Mouse (Mus musculus): ENCODE measurements at regions not wholly inside any gene's neighbourhood (a gene's known extent, or its start where the extent isn't known, plus 50 kb on each side); places are given as distances from the start of the nearest gene placed in this dataset.

- H3K27ac ChIP-seq: no peak overlapping the region
- no peak overlapping the region for H3K4me3 ChIP-seq
- 91% methylated on average over 3 of the region's 3 CpGs for WGBS
- no peaks in the 10 kb centered on the region for H3K36me3 ChIP-seq
- H3K9me3 ChIP-seq: 0 out of 2 replicates have a peak, but pooled peaks cover 4% of the 10 kb centered on the region
- ATAC-seq (ENCODE audit: low FRiP score, low read depth): no peak
- H3K4me2 ChIP-seq (replicated peaks): no peak overlapping the region
- no peaks in the 10 kb centered on the region for H3K4me1 ChIP-seq
- H3K27me3 ChIP-seq: no peaks in the 10 kb centered on the region
- no peak overlapping the region for H3K9ac ChIP-seq
Measured at GRCm38 (mm10) chr8:79508597-79508996, 109.3 kb upstream of the Smad1 start.

DNA sequence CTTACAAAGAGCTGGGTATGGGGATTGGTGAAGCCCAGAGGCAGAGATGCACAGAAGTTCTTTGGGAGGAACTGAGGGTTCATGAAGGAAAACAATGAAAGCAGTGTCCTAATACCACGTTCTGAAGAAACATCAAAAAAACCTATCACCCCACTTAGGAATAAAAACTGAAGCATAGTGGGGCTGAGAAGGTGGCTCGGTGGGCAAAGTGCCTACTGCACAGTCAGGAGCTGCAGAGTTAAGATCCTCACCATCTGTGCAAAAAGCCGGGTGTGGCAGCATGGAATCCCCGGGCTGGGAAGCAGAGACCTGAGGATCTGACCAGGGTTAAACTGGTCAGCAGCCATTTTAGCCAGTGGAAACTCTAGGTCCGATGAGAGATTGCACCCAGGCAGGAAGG is 106.1 kb upstream of the Smad1 start:
- Histone ChIP-seq H3K27me3 (no peaks in the 10 kb centered on the region), H3K9ac (no peak overlapping the region), H3K36me3 (no peaks in the 10 kb centered on the region), H3K9me3 (no peaks in the 10 kb centered on the region), H3K4me3 (no peak overlapping the region), H3K4me2 (replicated peaks) (no peak overlapping the region), H3K27ac (no peak overlapping the region), H3K4me1 (no peaks in the 10 kb centered on the region)
- no peak for ATAC-seq (ENCODE audit: low FRiP score, low read depth)
- 73% methylated on average over 5 of the region's 5 CpGs for WGBS

- H3K27ac ChIP-seq: no peak overlapping the region
- WGBS: 93% methylated on average over 2 of the region's 2 CpGs
- H3K4me3 ChIP-seq: no peak overlapping the region
- H3K4me1 ChIP-seq: peaks cover 5% of the 10 kb centered on the region; the same call in 1 of the 2 replicates
- ATAC-seq (ENCODE audit: low FRiP score, low read depth): no peak
- H3K9me3 ChIP-seq: no peaks in the 10 kb centered on the region
- no peaks in the 10 kb centered on the region for H3K27me3 ChIP-seq
- no peaks in the 10 kb centered on the region for H3K36me3 ChIP-seq
- H3K9ac ChIP-seq: no peak overlapping the region
- H3K4me2 ChIP-seq (replicated peaks): no peak overlapping the region
Measured at GRCm38 (mm10) chr8:79503906-79504305, 104.6 kb upstream of the Smad1 start.

GRCm38 (mm10) chr8:79502062-79502461 is 102.7 kb upstream of the Smad1 start:
- no peak overlapping the region for H3K4me3 ChIP-seq
- no peak for ATAC-seq (ENCODE audit: low FRiP score, low read depth)
- H3K27ac ChIP-seq: no peak overlapping the region
- H3K36me3 ChIP-seq: no peaks in the 10 kb centered on the region
- peaks cover 15% of the 10 kb centered on the region for H3K4me1 ChIP-seq
- H3K27me3 ChIP-seq: no peaks in the 10 kb centered on the region
- no peaks in the 10 kb centered on the region for H3K9me3 ChIP-seq
- H3K4me2 ChIP-seq (replicated peaks): no peak overlapping the region
- H3K9ac ChIP-seq: no peak overlapping the region
- 82% methylated on average over 4 of the region's 4 CpGs for WGBS

GRCm38 (mm10) chr8:79501238-79501637 is 101.9 kb upstream of the Smad1 start:
- Histone ChIP-seq H3K4me1 (peaks cover 15% of the 10 kb centered on the region), H3K27ac (no peak overlapping the region), H3K36me3 (no peaks in the 10 kb centered on the region), H3K27me3 (no peaks in the 10 kb centered on the region), H3K4me2 (replicated peaks) (no peak overlapping the region), H3K4me3 (no peak overlapping the region), H3K9me3 (no peaks in the 10 kb centered on the region), H3K9ac (no peak overlapping the region)
- ATAC-seq (ENCODE audit: low FRiP score, low read depth): no peak
- 85% methylated on average over 11 of the region's 11 CpGs for WGBS

DNA sequence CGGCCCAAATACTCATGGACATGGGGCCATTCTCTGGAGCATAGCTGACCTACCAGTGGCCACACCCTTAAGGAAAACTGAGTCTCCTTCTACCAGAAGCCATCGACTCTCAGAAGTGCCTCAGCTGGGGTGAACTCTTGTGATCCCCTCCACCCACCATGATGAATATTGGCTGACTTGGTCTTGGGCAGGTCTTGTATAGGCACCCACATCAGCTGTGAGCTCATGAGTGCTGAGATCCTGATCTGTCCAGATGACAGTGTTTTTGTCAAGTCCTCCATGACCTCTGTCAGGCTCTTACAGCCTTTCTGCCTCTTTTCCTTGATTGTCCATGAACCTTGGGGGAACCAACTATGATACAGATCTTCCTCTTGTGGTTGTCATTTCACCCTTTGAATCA is 99.9 kb upstream of the Smad1 start:
- WGBS: 92% methylated on average over 2 of the region's 2 CpGs
- Histone ChIP-seq H3K9me3 (no peaks in the 10 kb centered on the region), H3K27ac (no peak overlapping the region), H3K36me3 (no peaks in the 10 kb centered on the region), H3K4me3 (no peak overlapping the region), H3K4me2 (replicated peaks) (no peak overlapping the region), H3K9ac (no peak overlapping the region), H3K4me1 (peaks cover 15% of the 10 kb centered on the region), H3K27me3 (no peaks in the 10 kb centered on the region)
- no peak for ATAC-seq (ENCODE audit: low FRiP score, low read depth)

GRCm38 (mm10) chr8:79498611-79499010 is 99.3 kb upstream of the Smad1 start:
- H3K27ac ChIP-seq: no peak overlapping the region; the same call in 1 of the 2 replicates
- H3K36me3 ChIP-seq: no peaks in the 10 kb centered on the region
- H3K4me2 ChIP-seq (replicated peaks): no peak overlapping the region
- H3K9me3 ChIP-seq: no peaks in the 10 kb centered on the region
- 74% methylated on average over 2 of the region's 2 CpGs for whole genome bisulfite sequencing
- H3K4me3 ChIP-seq: no peak overlapping the region
- H3K9ac ChIP-seq: no peak overlapping the region
- H3K27me3 ChIP-seq: no peaks in the 10 kb centered on the region
- peaks cover 15% of the 10 kb centered on the region for H3K4me1 ChIP-seq
- ATAC-seq (ENCODE audit: low FRiP score, low read depth): peak; percentile 67

DNA sequence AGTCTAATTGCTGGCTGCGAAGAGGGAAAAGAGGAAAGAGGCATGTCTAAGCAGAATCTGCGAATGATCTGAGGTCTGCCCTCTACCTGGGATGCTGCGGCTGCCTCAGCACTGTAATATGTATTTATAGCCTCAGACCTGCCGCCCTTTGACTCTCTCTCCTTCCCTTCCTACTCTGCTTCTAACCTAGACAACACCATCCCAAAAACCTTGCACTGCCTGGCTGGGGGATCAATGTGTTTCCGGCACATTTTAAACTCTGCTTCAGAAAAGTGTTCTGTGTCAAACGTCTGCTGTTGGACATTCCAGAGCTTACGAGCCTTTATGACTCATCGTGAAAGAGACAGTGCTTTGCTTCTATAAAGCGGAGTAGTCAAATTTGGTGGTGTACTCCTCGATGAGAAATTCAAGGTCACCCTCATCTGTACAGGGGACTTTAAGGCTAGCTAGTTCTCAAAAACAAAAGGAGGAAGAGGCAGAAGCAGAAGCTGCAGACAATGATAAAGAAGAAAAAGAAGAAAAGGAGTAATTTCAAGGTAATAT is 91.9 kb upstream of the Smad1 start:
- no peaks in the 10 kb centered on the region for H3K36me3 ChIP-seq
- H3K27ac ChIP-seq: no peak overlapping the region
- H3K4me2 ChIP-seq (replicated peaks): no peak overlapping the region
- ATAC-seq (ENCODE audit: low FRiP score, low read depth): no peak
- peaks cover 18% of the 10 kb centered on the region for H3K4me1 ChIP-seq
- no peaks in the 10 kb centered on the region for H3K9me3 ChIP-seq
- 43% methylated on average over 10 of the region's 10 CpGs for WGBS
- no peak overlapping the region for H3K9ac ChIP-seq
- H3K4me3 ChIP-seq: no peak overlapping the region
- H3K27me3 ChIP-seq: no peaks in the 10 kb centered on the region

DNA sequence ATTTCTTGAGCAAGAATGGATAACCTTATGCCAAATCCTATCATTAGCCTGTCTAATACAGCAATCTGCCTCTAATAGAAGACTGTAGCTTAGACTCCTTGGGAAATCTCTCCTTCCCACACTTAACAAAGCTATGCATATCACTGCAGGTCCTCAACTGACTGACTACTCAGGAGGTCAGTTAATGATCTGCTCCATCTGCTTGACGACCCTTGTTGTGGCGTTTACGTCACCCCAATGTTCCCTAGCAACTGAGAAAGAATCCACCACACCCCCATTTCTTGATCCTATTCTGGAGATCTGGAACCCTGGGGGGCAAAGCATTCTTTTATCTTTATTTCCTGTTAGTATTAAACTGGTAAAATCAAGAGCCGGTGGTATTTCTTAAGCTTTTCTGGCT is 91.4 kb upstream of the Smad1 start:
- H3K9me3 ChIP-seq: no peaks in the 10 kb centered on the region
- 50% methylated on average over 4 of the region's 4 CpGs for WGBS

GRCm38 (mm10) chr8:79488861-79489260 is 89.5 kb upstream of the Smad1 start:
- no peak overlapping the region for H3K27ac ChIP-seq
- ATAC-seq (ENCODE audit: low FRiP score, low read depth): no peak
- no peaks in the 10 kb centered on the region for H3K27me3 ChIP-seq
- H3K4me3 ChIP-seq: no peak overlapping the region
- 76% methylated on average over 2 of the region's 2 CpGs for WGBS
- no peak overlapping the region for H3K9ac ChIP-seq
- peaks cover 18% of the 10 kb centered on the region for H3K4me1 ChIP-seq
- H3K36me3 ChIP-seq: no peaks in the 10 kb centered on the region
- H3K9me3 ChIP-seq: no peaks in the 10 kb centered on the region
- H3K4me2 ChIP-seq (replicated peaks): no peak overlapping the region

More for the DNA sequence above, 91.4 kb upstream of the Smad1 start:
- H3K4me2 ChIP-seq (replicated peaks): no peak overlapping the region
- no peak for ATAC-seq (ENCODE audit: low FRiP score, low read depth)
- H3K27ac ChIP-seq: no peak overlapping the region
- H3K4me3 ChIP-seq: no peak overlapping the region
- H3K27me3 ChIP-seq: no peaks in the 10 kb centered on the region
- H3K9ac ChIP-seq: no peak overlapping the region
- H3K36me3 ChIP-seq: no peaks in the 10 kb centered on the region
- H3K4me1 ChIP-seq: peaks cover 18% of the 10 kb centered on the region

DNA sequence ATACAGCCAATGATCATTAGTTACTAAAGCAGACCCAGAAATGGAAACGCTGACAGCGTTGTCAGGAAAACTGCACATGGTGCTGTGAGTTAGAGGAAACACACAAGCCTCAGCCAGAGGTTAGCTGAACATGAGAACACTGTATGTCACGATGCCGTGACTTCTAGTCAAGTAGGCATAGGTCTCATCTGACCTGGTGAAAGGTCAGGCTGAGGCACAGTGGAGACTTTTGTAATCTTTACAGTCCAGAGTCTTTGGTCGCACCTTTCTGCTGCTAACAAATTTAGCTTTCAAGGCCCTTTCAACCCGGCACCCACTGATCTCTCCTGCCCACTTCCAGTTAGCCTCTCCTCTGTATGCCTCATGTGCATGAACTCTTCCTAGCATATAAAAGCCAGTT is 88.3 kb upstream of the Smad1 start:
- WGBS: 78% methylated on average over 6 of the region's 6 CpGs
- Histone ChIP-seq H3K4me3 (no peak overlapping the region), H3K9ac (no peak overlapping the region), H3K4me1 (peaks cover 18% of the 10 kb centered on the region), H3K27ac (no peak overlapping the region), H3K9me3 (no peaks in the 10 kb centered on the region), H3K27me3 (no peaks in the 10 kb centered on the region), H3K4me2 (replicated peaks) (no peak overlapping the region), H3K36me3 (no peaks in the 10 kb centered on the region)
- ATAC-seq (ENCODE audit: low FRiP score, low read depth): no peak

DNA sequence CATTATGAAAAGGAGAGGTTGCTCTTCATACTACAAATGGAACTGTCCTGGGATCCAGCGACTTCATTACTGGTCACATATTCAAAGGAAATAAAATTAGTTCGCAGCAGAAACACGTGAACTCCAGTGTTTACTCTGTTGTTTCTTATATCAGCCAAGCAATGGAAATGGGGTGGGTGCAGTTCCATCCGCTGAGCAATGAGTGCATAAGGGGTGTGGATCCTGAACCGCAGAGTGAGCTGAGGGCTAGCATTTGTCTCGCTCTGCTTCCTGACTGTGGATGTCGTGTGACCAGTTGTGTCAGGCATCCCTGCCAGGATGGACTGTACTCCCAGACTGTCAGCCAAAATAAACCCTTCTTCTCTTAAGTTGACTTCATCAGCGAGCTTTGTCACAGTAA is 80.0 kb upstream of the Smad1 start:
- no peak overlapping the region for H3K4me3 ChIP-seq
- H3K36me3 ChIP-seq: no peaks in the 10 kb centered on the region
- H3K4me1 ChIP-seq: no peaks in the 10 kb centered on the region
- 90% methylated on average over 8 of the region's 8 CpGs for WGBS
- ATAC-seq (ENCODE audit: low FRiP score, low read depth): no peak
- H3K27me3 ChIP-seq: no peaks in the 10 kb centered on the region
- no peak overlapping the region for H3K4me2 ChIP-seq (replicated peaks)
- H3K9me3 ChIP-seq: no peaks in the 10 kb centered on the region
- no peak overlapping the region for H3K27ac ChIP-seq
- no peak overlapping the region for H3K9ac ChIP-seq

DNA sequence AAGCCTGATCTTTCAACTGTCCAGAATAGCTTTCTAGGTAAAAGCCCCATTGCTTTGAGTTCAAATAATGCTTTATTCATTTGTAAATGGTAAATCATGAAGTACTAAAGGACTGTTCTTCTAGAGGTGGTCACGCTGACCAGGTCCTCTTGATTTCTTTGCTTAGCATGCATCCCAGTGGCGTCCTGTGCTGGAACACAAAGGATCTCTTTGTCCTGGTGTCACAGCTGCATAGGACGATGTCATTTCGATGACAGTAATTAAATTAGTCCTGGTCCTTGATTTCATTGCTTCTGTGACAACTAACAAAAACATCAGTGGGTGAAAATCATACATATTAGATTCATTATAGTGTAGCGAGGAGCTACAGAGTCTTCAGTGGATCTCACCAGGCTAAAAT is 76.7 kb upstream of the Smad1 start:
- 86% methylated on average over 5 of the region's 5 CpGs for WGBS
- Histone ChIP-seq H3K9me3 (no peaks in the 10 kb centered on the region), H3K9ac (no peak overlapping the region), H3K36me3 (no peaks in the 10 kb centered on the region), H3K4me2 (replicated peaks) (no peak overlapping the region), H3K4me3 (no peak overlapping the region), H3K4me1 (no peaks in the 10 kb centered on the region), H3K27ac (no peak overlapping the region), H3K27me3 (no peaks in the 10 kb centered on the region)
- no peak for ATAC-seq (ENCODE audit: low FRiP score, low read depth)
